Mouse (Mus musculus) mouse embryonic stem cell (cell line): ENCODE measurements at regions not wholly inside any gene's neighbourhood (a gene's known extent, or its start where the extent isn't known, plus 50 kb on each side); places are given as distances from the start of the nearest gene placed in this dataset.
"Not testable (repeated sequence)": the region's sequence is repeated elsewhere in the genome, so short reads cannot be mapped to it uniquely, and the experiment has no call there.

Experiments used
- in situ Hi-C, 2 experiments: fragments of 300-500 bp; cut with MboI; formaldehyde crosslinking; loops; 1 replicate in 1 of 2; 3 replicates in 1 of 2; pipeline ENCODE4 v1.14.3; 2019 to 2020; ENCODE audit warnings: low sequenced_read_pairs in 2 of 2, low pct_unique_long_range_greater_than_20kb in 1 of 2, mixed read lengths in 1 of 2; ENCODE audit not compliant: unreplicated experiment in 1 of 2

GRCm38 (mm10) chr15:42047088-42047976, 1913.2 kb downstream of the 9330182O14Rik start:
- in situ Hi-C loops = no loop called here

- in situ Hi-C loops = no loop called here
Measured at GRCm38 (mm10) chr15:42056772-42057171, 1922.6 kb downstream of the 9330182O14Rik start.

- in situ Hi-C loops = no loop called here
Measured at GRCm38 (mm10) chr15:42068207-42068831, 1934.2 kb downstream of the 9330182O14Rik start.

GRCm38 (mm10) chr15:42069072-42069471, 1934.9 kb downstream of the 9330182O14Rik start:
- in situ Hi-C loops = no loop called here

GRCm38 (mm10) chr15:42073486-42073885, 1939.3 kb downstream of the 9330182O14Rik start:
- in situ Hi-C loops = no loop called here

DNA sequence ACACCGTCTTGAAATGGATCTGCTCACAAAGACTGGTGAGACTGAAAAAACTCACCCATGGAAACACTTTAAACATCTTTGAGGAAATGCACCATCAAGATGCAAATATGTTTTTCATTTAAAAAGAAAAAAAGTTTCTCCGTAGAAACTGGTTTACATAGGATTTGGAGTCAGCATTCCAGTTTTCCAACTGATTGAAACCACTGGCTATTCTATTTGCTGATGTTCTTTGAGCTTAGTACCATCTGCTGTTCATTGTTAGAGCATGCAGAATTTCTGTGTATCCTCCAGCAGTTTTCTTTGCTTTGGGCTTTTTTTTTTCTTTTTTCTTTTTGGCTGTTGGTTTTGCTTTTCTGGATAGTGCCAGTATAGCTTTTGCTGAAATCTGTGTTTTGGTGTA, 1948.3 kb downstream of the 9330182O14Rik start:
- in situ Hi-C loops = no loop called here

GRCm38 (mm10) chr15:42100730-42101129, 1966.6 kb downstream of the 9330182O14Rik start:
- in situ Hi-C loops = no loop called here

DNA sequence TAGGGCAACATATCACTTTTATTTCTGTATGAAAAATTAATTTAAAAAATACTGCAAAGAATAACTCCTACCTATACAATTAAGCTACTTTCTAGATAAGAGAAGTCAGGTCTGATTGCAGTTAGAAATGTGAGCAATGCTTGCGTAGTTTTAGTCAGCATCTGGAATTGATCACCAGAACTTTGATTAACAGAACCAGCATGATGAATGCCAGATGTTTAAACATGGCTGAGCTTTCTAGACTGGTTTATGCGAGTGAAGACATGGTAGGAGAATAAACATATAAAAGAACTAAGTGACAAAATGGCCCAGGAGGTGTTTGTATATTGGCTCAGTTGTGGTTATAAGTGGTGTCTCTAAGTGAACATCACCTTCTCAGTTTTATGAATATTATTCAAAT, 1970.7 kb downstream of the 9330182O14Rik start:
- in situ Hi-C loops = no loop called here

GRCm38 (mm10) chr15:42107106-42107505, 1972.9 kb downstream of the 9330182O14Rik start:
- in situ Hi-C loops = no loop called here

- in situ Hi-C loops = no loop called here
Measured at GRCm38 (mm10) chr15:42111811-42112210, 1977.6 kb downstream of the 9330182O14Rik start.

- in situ Hi-C loops = no loop called here
Measured at GRCm38 (mm10) chr15:42127471-42127870, 1993.3 kb downstream of the 9330182O14Rik start.

GRCm38 (mm10) chr15:42128976-42129375, 1994.8 kb downstream of the 9330182O14Rik start:
- in situ Hi-C loops = no loop called here

GRCm38 (mm10) chr15:42166546-42166945, 2032.4 kb downstream of the 9330182O14Rik start:
- in situ Hi-C loops = no loop called here

DNA sequence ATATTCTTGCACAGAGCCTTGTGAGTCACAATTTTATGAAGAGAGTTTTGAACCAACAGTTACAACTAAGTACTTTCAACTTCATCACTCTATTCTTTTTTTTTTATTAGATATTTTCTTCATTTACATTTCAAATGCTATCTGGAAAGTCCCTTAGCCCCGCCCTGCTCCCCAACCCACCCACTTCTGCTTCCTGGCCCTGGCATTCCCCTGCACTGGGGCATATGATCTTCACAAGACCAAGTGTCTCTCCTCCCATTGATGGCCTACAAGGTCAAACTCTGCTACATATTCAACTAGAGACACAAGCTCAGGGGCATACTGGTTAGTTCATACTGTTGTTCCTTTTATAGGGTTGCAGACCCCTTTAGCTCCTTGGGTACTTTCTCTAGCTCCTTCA, 2043.6 kb downstream of the 9330182O14Rik start:
- in situ Hi-C loops = not testable (repeated sequence)

DNA sequence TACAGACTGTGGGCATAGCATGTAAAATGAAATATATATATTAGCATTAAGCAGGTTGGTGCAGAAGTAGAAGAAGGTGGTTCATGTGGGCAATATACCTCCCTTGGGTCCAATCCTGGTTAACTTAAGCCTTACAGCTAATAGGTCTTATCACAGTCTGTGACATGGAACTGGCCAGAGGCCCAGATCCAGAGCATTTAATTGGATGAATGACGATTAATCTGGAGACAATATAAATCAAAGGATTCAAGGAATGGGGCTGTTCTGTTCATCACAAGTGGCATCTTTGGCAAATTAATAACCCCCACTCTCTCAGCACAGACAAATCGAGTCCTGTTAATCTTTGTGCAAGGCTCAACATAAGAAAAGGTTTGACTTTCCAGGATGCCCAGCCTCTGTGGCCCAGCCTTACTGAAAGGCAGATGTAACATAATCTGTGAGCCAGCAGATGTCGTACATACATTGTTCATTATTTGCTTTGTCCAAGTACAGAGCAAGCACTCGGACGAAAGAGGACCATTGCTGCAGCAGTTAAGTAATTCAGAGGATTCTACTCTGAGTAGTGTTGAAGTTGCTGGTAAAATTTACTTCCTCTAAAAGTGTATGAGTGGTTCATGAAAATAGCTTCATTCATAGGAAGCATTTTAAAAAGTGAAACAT, 2073.2 kb downstream of the 9330182O14Rik start:
- in situ Hi-C loops = no loop called here

GRCm38 (mm10) chr15:42219496-42219895, 2085.3 kb downstream of the 9330182O14Rik start:
- in situ Hi-C loops = no loop called here

DNA sequence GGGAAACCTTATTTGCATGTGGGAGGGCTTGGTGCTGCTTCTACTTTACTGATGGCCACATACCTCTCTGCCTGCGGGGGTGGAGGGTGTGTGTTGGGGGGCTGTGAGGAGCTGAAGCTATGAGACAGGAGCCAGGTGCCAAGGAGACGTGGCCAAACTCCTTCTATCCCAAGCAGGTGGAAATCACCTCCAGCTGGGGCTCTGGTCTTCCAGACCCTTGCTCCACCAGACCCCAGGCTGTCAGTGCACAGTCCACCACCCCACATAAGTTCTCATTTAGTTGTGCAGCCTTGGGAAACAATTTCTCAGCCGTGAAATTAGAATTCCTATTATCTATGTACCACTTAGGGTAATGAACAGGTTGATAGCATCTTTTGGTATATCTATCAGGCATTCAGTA, 2085.8 kb downstream of the 9330182O14Rik start:
- in situ Hi-C loops = no loop called here

GRCm38 (mm10) chr15:42225006-42225405, 2090.8 kb downstream of the 9330182O14Rik start:
- in situ Hi-C loops = no loop called here

DNA sequence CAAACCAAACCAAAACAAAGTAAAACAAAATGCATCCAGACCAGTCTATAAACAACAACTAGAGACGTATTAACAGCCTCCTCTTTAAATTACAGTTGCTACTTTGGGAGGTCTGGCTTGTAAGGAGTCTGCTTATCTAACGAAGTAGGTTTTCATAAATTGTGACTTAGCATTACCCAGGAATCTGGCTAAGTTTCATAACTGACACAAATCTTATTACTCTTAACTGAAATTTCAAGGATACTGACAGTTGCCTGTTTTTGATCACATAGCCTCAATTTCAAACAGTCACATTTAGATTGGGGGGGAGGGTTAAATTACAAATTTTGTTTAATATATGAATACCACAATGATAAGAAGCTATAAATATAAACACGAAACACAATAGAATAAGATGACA, 2097.5 kb downstream of the 9330182O14Rik start:
- in situ Hi-C loops = no loop called here
